Mouse (Mus musculus): ENCODE results near the gene Cfb.
"Not testable (repeated sequence)": the region's sequence is repeated elsewhere in the genome, so short reads cannot be mapped to it uniquely, and the experiment has no call there.

The Cfb gene

DNA sequence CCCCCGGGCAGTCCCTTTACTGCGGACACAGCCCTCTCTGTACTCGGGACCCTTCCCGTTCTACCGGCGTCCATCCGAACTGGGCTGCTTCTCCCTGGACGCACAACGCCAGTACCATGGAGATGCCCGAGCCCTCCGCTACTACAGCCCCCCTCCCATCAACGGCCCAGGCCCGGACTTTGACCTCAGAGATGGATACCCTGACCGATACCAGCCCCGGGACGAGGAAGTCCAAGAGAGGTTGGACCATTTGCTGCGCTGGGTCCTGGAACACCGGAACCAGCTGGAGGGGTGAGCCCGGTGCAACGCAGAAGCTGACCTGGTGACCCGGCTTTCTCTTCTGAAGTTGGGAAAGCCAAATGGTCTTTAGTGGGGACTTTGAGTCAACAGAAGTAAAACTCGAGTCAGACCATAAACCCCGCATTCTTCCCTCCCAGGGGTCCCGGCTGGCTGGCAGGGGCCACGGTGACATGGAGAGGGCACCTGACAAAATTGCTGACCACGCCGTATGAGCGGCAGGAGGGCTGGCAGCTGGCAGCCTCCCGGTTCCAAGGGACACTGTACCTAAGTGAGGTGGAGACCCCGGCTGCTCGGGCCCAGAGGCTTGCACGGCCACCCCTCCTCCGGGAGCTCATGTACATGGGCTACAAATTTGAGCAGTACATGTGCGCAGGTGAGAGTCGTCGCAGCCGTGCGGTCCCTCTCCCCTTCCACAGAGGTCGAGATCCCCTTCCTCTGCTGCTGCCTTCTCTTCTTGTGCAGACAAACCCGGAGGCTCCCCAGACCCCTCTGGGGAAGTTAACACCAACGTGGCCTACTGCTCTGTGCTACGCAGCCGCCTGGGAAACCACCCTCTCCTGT, 24.6 kb downstream of the Cfb start:
- CTCF ChIA-PET, result interaction anchor here (0.6 kb wide), 2 partner anchors 65 to 98 kb away, joined by 4 to 5 read pairs; no protein-coding TSS in a partner anchor

DNA sequence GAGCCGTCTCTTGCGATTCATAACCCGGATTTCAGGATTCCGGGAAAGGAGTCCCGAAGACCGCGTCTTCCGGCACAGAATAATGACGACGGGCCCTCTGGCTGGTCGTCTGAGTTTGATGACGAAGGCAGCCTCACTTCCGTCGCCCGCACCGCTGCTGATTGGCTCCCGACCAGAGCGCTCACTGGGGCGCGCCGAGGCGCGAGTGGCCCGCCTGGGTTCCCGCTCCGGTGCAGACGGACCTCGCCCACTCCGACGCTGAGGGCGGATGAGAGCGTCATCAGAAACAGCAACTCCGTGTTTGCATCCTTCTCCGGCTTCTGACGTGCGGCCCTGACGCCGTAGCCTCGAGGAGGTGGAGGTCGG, 25.5 kb downstream of the Cfb start, which contains the start of the genes Stk19 and Dxo:
Gene Stk19 (minus strand): TSS at position 90 of the 366 bp plus-strand sequence.
Gene Dxo (plus strand): TSS at position 164 of the 366 bp plus-strand sequence.
- CTCF ChIA-PET, result interaction anchor here (0.6 kb wide), 1 partner anchor 99 kb away, joined by 5 read pairs; no protein-coding TSS in a partner anchor

GRCm38 (mm10) chr17:34836155-34836855, 26.0 kb downstream of the Cfb start:
- CTCF ChIA-PET, result interaction anchor here (0.7 kb wide), 1 partner anchor 917 kb away, joined by 3 read pairs; no protein-coding TSS in a partner anchor

- CTCF ChIA-PET, result not testable (repeated sequence)
Measured at GRCm38 (mm10) chr17:34830776-34831175, 31.5 kb downstream of the Cfb start.

GRCm38 (mm10) chr17:34814818-34815370, 47.4 kb downstream of the Cfb start:
- CTCF ChIA-PET, result no interaction called here

- CTCF ChIA-PET, result not testable (repeated sequence)
Measured at GRCm38 (mm10) chr17:34813747-34814146, 48.6 kb downstream of the Cfb start.

DNA sequence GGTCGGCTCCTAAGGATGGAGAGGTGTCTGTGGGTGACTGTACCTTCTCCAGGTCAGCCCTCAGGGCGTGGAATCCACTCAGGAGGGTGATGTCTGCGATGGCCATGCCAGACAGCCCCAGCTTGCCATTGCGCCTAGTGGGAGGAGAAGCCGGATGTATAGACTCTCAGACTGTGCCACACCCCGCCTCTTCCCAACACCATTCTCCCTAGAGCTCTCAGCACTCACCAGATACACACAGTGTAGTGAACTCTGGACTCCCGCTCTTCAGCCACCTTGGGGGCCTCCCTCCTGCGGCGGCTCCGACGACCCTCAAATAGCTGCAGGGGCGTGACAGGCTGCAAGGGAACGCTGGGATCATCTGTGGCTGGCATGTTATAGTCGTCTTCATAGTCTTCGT, 51.0 kb downstream of the Cfb start:
- CTCF ChIA-PET, result no interaction called here

DNA sequence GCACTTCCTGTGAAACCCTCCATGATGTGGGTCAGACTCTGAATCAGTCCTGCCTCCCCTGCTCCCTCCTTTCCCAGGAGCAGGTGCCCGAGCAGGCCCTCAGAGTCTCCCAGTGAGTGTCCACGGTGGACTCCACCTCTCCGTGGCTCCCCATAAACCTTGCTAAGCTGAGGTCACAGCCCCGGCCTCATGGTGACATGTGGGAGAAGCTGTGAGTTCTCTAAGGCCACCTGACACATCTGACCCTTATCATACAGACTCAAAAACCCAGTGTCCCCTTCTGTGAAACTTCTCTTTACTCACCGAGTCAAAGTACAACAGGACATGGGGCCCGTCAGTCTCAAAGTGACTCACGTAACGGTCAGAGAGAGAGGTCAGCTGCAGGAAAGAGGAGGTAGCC, 51.5 kb downstream of the Cfb start:
- CTCF ChIA-PET, result not testable (repeated sequence)

DNA sequence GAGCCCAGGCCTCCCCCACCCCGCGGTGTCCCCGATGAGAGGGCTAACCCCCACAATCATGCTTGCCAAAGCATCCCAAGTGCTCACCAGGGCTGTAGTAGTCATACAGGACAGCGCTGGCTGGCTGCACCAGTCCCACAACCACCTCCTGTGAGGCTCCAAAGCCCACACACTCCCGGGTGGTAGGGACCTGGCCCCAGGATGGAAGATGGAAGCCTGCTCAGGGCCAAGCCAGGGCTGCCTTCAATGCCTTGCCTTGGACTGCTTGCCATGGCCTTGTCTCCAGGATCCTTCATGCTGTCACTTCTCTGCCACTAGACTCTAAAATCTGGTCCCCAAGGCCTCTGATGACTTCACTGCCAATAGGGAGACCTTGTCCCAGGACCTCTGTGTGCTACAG, 51.9 kb downstream of the Cfb start:
- CTCF ChIA-PET, result not testable (repeated sequence)

GRCm38 (mm10) chr17:34808599-34809205, 53.6 kb downstream of the Cfb start:
- CTCF ChIA-PET, result no interaction called here

DNA sequence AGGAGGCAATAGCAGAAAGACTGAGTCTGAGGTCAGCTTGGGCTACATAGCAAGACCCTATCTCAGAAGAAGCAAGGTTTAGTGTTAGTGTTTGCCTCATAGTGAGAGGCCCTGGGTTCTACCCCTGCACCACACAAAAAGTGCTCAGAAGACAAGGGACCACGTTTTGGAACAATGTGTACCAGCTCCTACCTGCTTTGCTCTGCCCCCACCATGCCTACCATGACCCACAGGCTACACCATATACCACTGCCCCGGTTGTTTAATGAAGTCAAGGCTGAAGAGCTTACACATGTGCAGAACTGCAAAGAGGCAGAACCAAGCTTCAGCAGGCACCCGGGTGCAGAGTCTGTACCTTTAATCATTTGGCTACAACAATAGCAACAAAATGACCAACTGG, 55.1 kb downstream of the Cfb start:
- CTCF ChIA-PET, result no interaction called here

All from spleen, embryonic (tissue).